Mouse (Mus musculus) small intestine, adult 2 months (tissue): ENCODE results near the gene Timeless.

Experiments
- CTCF ChIP-seq: fragments of 200-500 bp; IDR thresholded peaks from 2 replicates; pipeline ENCODE4 v1.5.1; 2012; ENCODE audit warnings: low read depth, mild to moderate bottlenecking, control low read depth, inconsistent platforms, low read length, moderate library complexity, mixed read lengths; ENCODE audit not compliant: insufficient replicate concordance, insufficient read length; ENCODE audit errors: extremely low read depth
- POLR2A ChIP-seq: fragments of 200-500 bp; IDR thresholded peaks from 2 replicates; pipeline ENCODE4 v1.6.1; 2012; ENCODE audit warnings: low read depth, mild to moderate bottlenecking, control low read depth, inconsistent platforms, low read length, moderate library complexity

GRCm38 (mm10) chr10:128271883-128272282 is 40.0 kb downstream of the Timeless start:
- TF ChIP-seq CTCF, result no peak
- no peak for TF ChIP-seq POLR2A
